21 mouse cellular contexts compared by ENCODE assay signal in the genomic region with DNA sequence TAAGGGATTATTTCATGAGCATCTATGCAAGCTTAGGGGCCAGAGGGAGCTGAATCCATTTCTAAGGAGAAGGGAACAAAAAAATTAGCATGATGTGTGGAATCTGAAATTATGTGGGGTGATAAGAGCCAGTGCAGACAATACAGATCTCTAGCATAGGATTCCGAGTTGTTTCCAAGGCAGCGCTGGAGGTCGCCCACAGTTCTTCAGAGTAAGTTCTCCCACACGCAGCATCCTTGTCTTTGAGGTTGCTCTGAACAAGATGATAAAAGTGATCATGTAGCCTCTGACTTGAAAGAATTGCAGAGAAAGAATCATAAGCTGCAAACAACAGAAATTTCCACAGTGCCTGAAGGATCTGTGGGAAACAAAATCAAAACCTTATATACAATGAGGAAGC.
DNase-seq lines count a peak whose midpoint lies in the region; ATAC-seq lines count a peak whose summit lies in the region.
"Had no signal": no experiment of that assay in that cellular context is flagged by ENCODE, and none has a peak within 500 bp of the region (broad histone marks: within the 10 kb centered on the region; RNA-seq: fewer than 3 reads in every experiment).

No protein-coding gene starts in this region.

- peak; percentile 85 for ATAC-seq in frontal cortex, adult (ENCODE audit: low TSS enrichment)
- ATAC-seq: activated CD4-positive, CD25-positive, alpha-beta regulatory T cell, adult 4 months; CD4-positive, CD25-positive, alpha-beta regulatory T cell, adult 4 months; Patski had no signal

- no peak for DNase-seq in frontal cortex, postnatal 10 days (ENCODE audit: low spot score in 2 of 2)
- DNase-seq in right cerebral cortex, adult 18-20 months: peak; percentile 26
- no peak for DNase-seq in right cerebral cortex, postnatal 10 days (ENCODE audit: low spot score in 2 of 2)
- peak; percentile 14 to 16 for DNase-seq in right cerebral cortex, adult 2 months (ENCODE audit: low spot score in 2 of 2)
- DNase-seq in right cerebral cortex, postnatal 4 days: no peak
- DNase-seq in brain, adult 2 months (ENCODE audit: low read depth, low spot score): peak; percentile 59
- DNase-seq in layer of hippocampus, adult 9-11 months: no peak
- DNase-seq: adrenal gland, adult 2 months; adrenal gland, adult 8-10 months; adrenal gland, postnatal 10 days; adrenal gland, postnatal 14 days; adrenal gland, postnatal 25 days; adrenal gland, postnatal 36 days; B cell, adult 2 months; cerebellum, adult 11 months; cerebellum, adult 11-12 months; cerebellum, adult 18-20 months had no signal

Comparison
In these comparisons a context has a peak if more than half of its experiments do, and no peak if none do; other contexts are left out.
1. DNase-seq: peak in right cerebral cortex, adult 18-20 months (single experiment), right cerebral cortex, adult 2 months (2 of 2) and brain, adult 2 months (single experiment); none in frontal cortex, postnatal 10 days (0 of 2), right cerebral cortex, postnatal 10 days (0 of 2), right cerebral cortex, postnatal 4 days (single experiment) and layer of hippocampus, adult 9-11 months (single experiment).